Mouse (Mus musculus): Measurements from ENCODE around the gene Pusl1. TPM values are rescaled to one million over a fixed set of nuclear protein-coding genes. Genes with fewer than 3 reads are reported as not detected.
A peak's percentile ranks its signal among the peaks of the same experiment; 100 is the strongest.

Pusl1 gene
- polyA plus RNA-seq, 1 experiment from 2014 or later = 46.6 TPM

DNA sequence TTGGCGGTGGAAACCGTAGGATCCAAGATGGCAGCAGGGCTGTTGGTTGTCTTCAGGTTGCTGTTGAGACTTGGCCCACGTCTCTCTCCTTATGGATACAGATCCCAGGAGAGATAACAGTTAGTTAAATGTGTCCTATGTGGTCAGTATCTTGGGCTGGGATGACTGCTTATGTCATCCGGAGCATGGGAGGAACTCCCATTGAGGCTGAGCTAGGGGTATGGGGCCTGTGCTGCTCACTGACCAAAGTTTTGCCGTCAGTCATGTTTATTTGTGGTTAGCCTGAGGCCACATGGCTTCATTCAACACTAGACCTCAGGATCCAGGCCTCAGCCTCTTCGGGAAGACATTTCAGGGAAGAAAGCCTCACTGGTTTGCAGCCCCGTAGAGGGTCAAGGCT lies 20.2 kb downstream of the Pusl1 start:
- Histone ChIP-seq H3K4me2 (replicated peaks) (no peak overlapping the region), H3K36me3 (peaks cover 35% of the 10 kb centered on the region), H3K4me1 (replicated peaks) (peaks cover 13% of the 10 kb centered on the region), H3K9ac (no peak overlapping the region), H3K27me3 (replicated peaks) (no peaks in the 10 kb centered on the region), H3K27ac (no peak overlapping the region), H3K9me3 (no peaks in the 10 kb centered on the region), H3K4me3 (replicated peaks) (no peak overlapping the region)
- no peak for ATAC-seq
- WGBS = 85% methylated on average over 7 of the region's 7 CpGs

DNA sequence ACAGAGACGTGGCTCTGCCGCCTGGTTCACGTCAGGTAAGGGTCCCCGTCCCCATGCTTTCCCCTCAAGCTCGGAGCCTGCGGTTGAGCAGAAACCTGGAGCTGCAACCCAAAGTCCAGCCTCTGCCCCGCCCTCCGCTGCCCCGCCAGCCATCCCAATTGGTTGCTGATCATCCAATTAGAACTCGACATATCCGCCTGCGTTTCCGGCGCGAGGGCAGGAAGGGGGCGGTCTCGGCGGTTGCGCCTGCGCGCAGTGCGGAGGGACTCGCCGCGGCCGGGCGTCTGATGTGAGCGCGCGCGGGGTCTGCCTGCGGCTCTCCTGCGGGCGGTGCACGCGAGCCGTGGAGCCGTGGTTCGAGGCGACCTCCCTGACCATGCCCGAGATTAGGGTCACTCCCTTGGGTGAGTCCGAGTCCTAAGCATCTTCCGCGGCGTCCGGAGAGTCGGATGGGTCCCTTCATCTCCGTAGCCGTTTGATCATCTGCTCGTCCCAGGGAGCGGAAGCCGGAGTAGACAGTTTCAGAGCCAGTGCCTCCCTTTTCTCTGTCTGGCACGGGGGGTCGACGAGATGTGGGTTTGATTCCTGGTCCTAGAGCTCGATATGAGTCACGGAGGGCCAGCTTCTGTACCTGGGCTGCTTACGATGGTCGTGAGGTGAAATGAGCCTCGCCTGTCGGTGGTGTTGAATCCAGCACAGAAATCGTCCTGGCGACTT lies 22.1 kb downstream of the Pusl1 start, which contains the start of the genes Cptp and Ints11:
Gene Cptp (minus strand): TSS at position 124 of the 717 bp plus-strand sequence.
Gene Ints11 (plus strand): TSS at position 230 of the 717 bp plus-strand sequence.
- H3K4me3 ChIP-seq (replicated peaks) = peak within 1 kb of the TSS; percentile 58
- H3K27me3 ChIP-seq (replicated peaks) = no peaks in the 10 kb centered on the region
- peak within 1 kb of the TSS; percentile 25 for H3K27ac ChIP-seq
- H3K4me2 ChIP-seq (replicated peaks) = peak within 1 kb of the TSS; percentile 76
- peaks cover 35% of the 10 kb centered on the region for H3K36me3 ChIP-seq
- ATAC-seq = peak; percentile 98
- H3K4me1 ChIP-seq (replicated peaks) = peaks cover 13% of the 10 kb centered on the region
- WGBS = under 1% methylated on average over 63 of the region's 63 CpGs
- H3K9ac ChIP-seq = peak within 1 kb of the TSS; percentile 63
- H3K9me3 ChIP-seq = no peaks in the 10 kb centered on the region

- Histone ChIP-seq H3K9ac (peak overlapping the region; percentile 58), H3K4me1 (replicated peaks) (peaks cover 13% of the 10 kb centered on the region), H3K9me3 (no peaks in the 10 kb centered on the region), H3K4me3 (replicated peaks) (peak overlapping the region; percentile 58), H3K27me3 (replicated peaks) (no peaks in the 10 kb centered on the region), H3K36me3 (peaks cover 32% of the 10 kb centered on the region), H3K27ac (peak overlapping the region; percentile 25), H3K4me2 (replicated peaks) (peak overlapping the region; percentile 76)
- 10% methylated on average over 22 of the region's 22 CpGs for WGBS
- peak; percentile 78 for ATAC-seq
These were observed 22.8 kb downstream of the Pusl1 start for GRCm38 (mm10) chr4:155868614-155869298.

DNA sequence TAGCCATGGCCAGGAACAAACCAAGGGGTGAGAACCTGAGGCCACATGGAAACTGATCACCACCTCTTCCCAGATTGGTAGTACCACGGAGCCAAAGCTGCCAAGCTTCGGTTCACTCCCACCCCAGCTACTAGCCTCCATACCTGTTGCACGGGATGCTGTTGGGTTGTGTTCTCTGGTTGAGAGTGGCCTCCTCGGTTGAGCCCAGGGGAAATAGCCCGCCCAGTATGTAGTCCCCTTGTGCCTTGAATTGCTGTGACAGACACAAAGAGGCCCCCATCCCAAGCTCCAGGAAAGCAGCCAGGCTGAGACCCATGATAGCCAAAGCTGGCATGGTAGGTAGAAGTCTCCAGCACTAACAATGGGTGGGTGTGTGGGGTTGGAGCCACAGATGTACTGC lies 28.6 kb downstream of the Pusl1 start, which contains the start of gene Tas1r3:
Gene Tas1r3 (minus strand): TSS at position 362 of the 400 bp plus-strand sequence.
- H3K9me3 ChIP-seq = no peaks in the 10 kb centered on the region
- H3K36me3 ChIP-seq = peaks cover 27% of the 10 kb centered on the region
- H3K9ac ChIP-seq = no peak within 1 kb of the TSS
- H3K27me3 ChIP-seq (replicated peaks) = no peaks in the 10 kb centered on the region
- no peak within 1 kb of the TSS for H3K4me2 ChIP-seq (replicated peaks)
- no peak within 1 kb of the TSS for H3K4me3 ChIP-seq (replicated peaks)
- no peaks in the 10 kb centered on the region for H3K4me1 ChIP-seq (replicated peaks)
- no peak within 1 kb of the TSS for H3K27ac ChIP-seq
- no peak for ATAC-seq
- 81% methylated on average over 5 of the region's 5 CpGs for WGBS

GRCm38 (mm10) chr4:155861787-155862186 lies 29.8 kb downstream of the Pusl1 start:
- Histone ChIP-seq H3K27ac (no peak overlapping the region), H3K4me3 (replicated peaks) (no peak overlapping the region), H3K27me3 (replicated peaks) (no peaks in the 10 kb centered on the region), H3K36me3 (peaks cover 30% of the 10 kb centered on the region), H3K4me1 (replicated peaks) (no peaks in the 10 kb centered on the region), H3K9me3 (no peaks in the 10 kb centered on the region), H3K9ac (no peak overlapping the region), H3K4me2 (replicated peaks) (no peak overlapping the region)
- ATAC-seq = no peak
- 87% methylated on average over 7 of the region's 7 CpGs for WGBS

DNA sequence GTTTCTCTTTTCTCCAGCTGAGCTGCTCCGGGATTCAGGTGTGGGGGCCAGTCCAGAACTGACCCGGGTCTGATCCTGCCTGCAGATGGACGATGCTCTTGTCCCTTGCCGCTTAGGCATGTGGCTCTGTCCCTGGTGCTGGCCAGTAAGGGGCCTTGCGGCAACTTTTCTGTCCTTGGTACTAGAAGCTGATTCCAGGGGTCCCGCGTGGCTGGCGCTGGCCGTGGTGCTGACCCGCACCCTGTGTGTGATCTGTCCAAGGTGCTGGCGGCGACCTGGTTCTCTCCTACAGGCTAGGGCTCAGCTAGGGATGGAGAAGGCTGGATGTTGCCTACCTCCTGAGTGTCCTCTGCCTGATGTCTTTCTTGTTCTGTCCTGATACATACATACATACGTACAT lies 32.3 kb downstream of the Pusl1 start:
- Histone ChIP-seq H3K4me3 (replicated peaks) (no peak overlapping the region), H3K27ac (no peak overlapping the region), H3K4me2 (replicated peaks) (no peak overlapping the region), H3K9ac (no peak overlapping the region), H3K36me3 (peaks cover 36% of the 10 kb centered on the region), H3K27me3 (replicated peaks) (no peaks in the 10 kb centered on the region), H3K9me3 (no peaks in the 10 kb centered on the region), H3K4me1 (replicated peaks) (no peaks in the 10 kb centered on the region)
- peak; percentile 61 for ATAC-seq
- 16% methylated on average over 13 of the region's 13 CpGs for WGBS

- no peak overlapping the region for H3K27ac ChIP-seq
- no peaks in the 10 kb centered on the region for H3K27me3 ChIP-seq (replicated peaks)
- 85% methylated on average over 3 of the region's 3 CpGs for WGBS
- no peaks in the 10 kb centered on the region for H3K4me1 ChIP-seq (replicated peaks)
- ATAC-seq = no peak
- H3K9ac ChIP-seq = no peak overlapping the region
- H3K4me3 ChIP-seq (replicated peaks) = no peak overlapping the region
- H3K9me3 ChIP-seq = no peaks in the 10 kb centered on the region
- H3K4me2 ChIP-seq (replicated peaks) = no peak overlapping the region
- peaks cover 38% of the 10 kb centered on the region for H3K36me3 ChIP-seq
These were observed 34.7 kb downstream of the Pusl1 start for GRCm38 (mm10) chr4:155856881-155857280.

GRCm38 (mm10) chr4:155856071-155856470 lies 35.5 kb downstream of the Pusl1 start:
- no peak overlapping the region for H3K4me2 ChIP-seq (replicated peaks)
- no peaks in the 10 kb centered on the region for H3K9me3 ChIP-seq
- H3K4me1 ChIP-seq (replicated peaks) = no peaks in the 10 kb centered on the region
- H3K9ac ChIP-seq = no peak overlapping the region
- peaks cover 38% of the 10 kb centered on the region for H3K36me3 ChIP-seq
- no peak overlapping the region for H3K4me3 ChIP-seq (replicated peaks)
- WGBS = 93% methylated on average over 12 of the region's 12 CpGs
- no peaks in the 10 kb centered on the region for H3K27me3 ChIP-seq (replicated peaks)
- H3K27ac ChIP-seq = no peak overlapping the region
- no peak for ATAC-seq

- H3K4me1 ChIP-seq (replicated peaks) = no peaks in the 10 kb centered on the region
- peaks cover 38% of the 10 kb centered on the region for H3K36me3 ChIP-seq
- WGBS = 91% methylated on average over 12 of the region's 12 CpGs
- no peak overlapping the region for H3K27ac ChIP-seq
- no peaks in the 10 kb centered on the region for H3K27me3 ChIP-seq (replicated peaks)
- H3K4me3 ChIP-seq (replicated peaks) = no peak overlapping the region
- H3K4me2 ChIP-seq (replicated peaks) = no peak overlapping the region
- no peaks in the 10 kb centered on the region for H3K9me3 ChIP-seq
- no peak overlapping the region for H3K9ac ChIP-seq
- no peak for ATAC-seq
These were observed 36.6 kb downstream of the Pusl1 start for GRCm38 (mm10) chr4:155854991-155855390.

- peaks cover 14% of the 10 kb centered on the region for H3K4me1 ChIP-seq (replicated peaks)
- ATAC-seq = no peak
- WGBS = 88% methylated on average over 9 of the region's 9 CpGs
- H3K4me3 ChIP-seq (replicated peaks) = no peak overlapping the region
- no peak overlapping the region for H3K9ac ChIP-seq
- H3K36me3 ChIP-seq = peaks cover 33% of the 10 kb centered on the region
- H3K27ac ChIP-seq = no peak overlapping the region
- H3K4me2 ChIP-seq (replicated peaks) = no peak overlapping the region
- H3K27me3 ChIP-seq (replicated peaks) = no peaks in the 10 kb centered on the region
- no peaks in the 10 kb centered on the region for H3K9me3 ChIP-seq
These were observed 38.2 kb downstream of the Pusl1 start for GRCm38 (mm10) chr4:155853421-155853820.

GRCm38 (mm10) chr4:155851951-155852411 lies 39.6 kb downstream of the Pusl1 start:
- no peaks in the 10 kb centered on the region for H3K27me3 ChIP-seq (replicated peaks)
- no peak for ATAC-seq
- peaks cover 21% of the 10 kb centered on the region for H3K4me1 ChIP-seq (replicated peaks)
- no peak overlapping the region for H3K4me2 ChIP-seq (replicated peaks)
- no peak overlapping the region for H3K4me3 ChIP-seq (replicated peaks)
- H3K27ac ChIP-seq = no peak overlapping the region
- no peaks in the 10 kb centered on the region for H3K9me3 ChIP-seq
- WGBS = 81% methylated on average over 2 of the region's 2 CpGs
- peaks cover 24% of the 10 kb centered on the region for H3K36me3 ChIP-seq
- no peak overlapping the region for H3K9ac ChIP-seq

DNA sequence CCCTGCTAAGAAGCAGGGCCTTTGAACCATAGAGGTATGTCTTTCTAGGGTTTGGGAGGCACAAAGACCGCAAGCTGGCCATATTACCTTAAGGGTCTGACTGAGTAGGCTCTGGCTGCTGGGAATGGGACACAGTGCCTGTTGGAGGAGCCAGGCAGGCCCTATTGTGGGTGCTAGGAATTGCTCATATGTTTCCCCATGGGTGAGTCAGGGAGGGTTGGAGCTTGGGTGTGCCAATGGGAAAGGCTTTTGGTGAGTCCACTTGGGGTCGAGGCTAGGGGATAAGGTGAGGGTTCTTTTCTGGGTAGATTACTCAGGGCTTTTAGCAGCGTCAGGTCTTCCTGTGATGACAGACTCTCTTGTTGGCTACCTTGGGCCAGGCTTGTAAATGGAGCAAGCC lies 40.2 kb downstream of the Pusl1 start:
- Histone ChIP-seq H3K27me3 (replicated peaks) (no peaks in the 10 kb centered on the region), H3K9me3 (no peaks in the 10 kb centered on the region), H3K27ac (no peak overlapping the region), H3K4me3 (replicated peaks) (no peak overlapping the region), H3K4me1 (replicated peaks) (peaks cover 25% of the 10 kb centered on the region), H3K36me3 (peaks cover 20% of the 10 kb centered on the region), H3K9ac (no peak overlapping the region), H3K4me2 (replicated peaks) (no peak overlapping the region)
- no peak for ATAC-seq
- WGBS = 85% methylated on average over 3 of the region's 3 CpGs

All from intestine, embryonic 15.5 days (tissue).